Mouse (Mus musculus): ENCODE results near the gene Otud3.

Gene Otud3

GRCm38 (mm10) chr4:138851463-138851862 lies 62.3 kb downstream of the Otud3 start:
- DNase-seq (ENCODE audit: low spot score): peak; percentile 67

All from urinary bladder, postnatal 14 days (tissue).